Mouse (Mus musculus): ENCODE data around the gene Pram1. TPM values are rescaled to one million over a fixed set of nuclear protein-coding genes. Genes with fewer than 3 reads are reported as not detected.
A peak's percentile ranks its signal among the peaks of the same experiment; 100 is the strongest.

Pram1 gene
- polyA plus RNA-seq, 1 experiment from 2014 or later = 0.63 TPM

- Histone ChIP-seq H3K9me3 (replicated peaks) (no peaks in the 10 kb centered on the region), H3K9ac (peak overlapping the region; percentile 78), H3K36me3 (peaks cover 22% of the 10 kb centered on the region), H3K27me3 (no peaks in the 10 kb centered on the region), H3K27ac (peak overlapping the region; percentile 95), H3K4me3 (replicated peaks) (peak overlapping the region; percentile 70), H3K4me1 (replicated peaks) (peaks cover 33% of the 10 kb centered on the region), H3K4me2 (peak overlapping the region; percentile 91)
- peak; percentile 69 for ATAC-seq (ENCODE audit: low read depth)
- WGBS (ENCODE audit: insufficient replicate concordance) = 50% methylated on average over 12 of the region's 12 CpGs
- no peak for DNase-seq
These were observed 8.2 kb upstream of the Pram1 start for GRCm38 (mm10) chr17:33629487-33630125.

DNA sequence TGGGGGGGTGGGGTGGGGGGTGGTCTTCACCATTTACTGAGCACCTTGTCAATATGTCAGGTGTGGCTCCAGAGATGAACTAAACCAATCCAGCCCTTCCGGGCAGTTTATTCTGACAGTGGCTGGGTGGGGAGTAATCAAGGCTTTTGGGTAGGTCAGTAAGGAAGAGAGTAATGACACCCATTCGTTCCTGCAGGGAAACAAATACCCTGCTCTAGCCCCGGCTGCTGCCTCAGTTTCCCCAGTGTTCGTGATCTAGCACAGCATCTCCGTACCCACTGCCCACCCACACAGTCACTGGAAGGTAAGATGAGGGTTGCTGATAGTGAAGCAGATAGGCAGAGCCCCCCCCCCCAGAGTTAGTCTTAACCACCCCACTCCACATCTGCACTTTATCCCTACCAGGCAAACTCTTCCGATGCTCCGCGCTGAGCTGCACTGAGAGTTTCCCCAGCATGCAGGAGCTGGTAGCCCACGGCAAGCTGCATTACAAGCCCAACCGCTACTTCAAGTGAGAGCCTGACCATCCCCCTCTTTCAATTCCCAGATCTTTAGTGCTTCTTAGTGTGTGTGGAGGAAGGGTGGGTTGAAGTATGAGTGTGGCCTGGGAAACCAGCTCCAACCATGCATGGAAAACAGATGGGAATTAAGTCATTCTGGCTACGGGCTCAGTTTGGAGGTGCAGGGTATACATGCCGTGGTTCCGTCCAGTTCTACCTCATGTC is 7.5 kb upstream of the Pram1 start:
- Histone ChIP-seq H3K4me3 (replicated peaks) (peak overlapping the region; percentile 70), H3K27ac (peak overlapping the region; percentile 95), H3K4me1 (replicated peaks) (peaks cover 33% of the 10 kb centered on the region), H3K36me3 (peaks cover 22% of the 10 kb centered on the region), H3K4me2 (peak overlapping the region; percentile 91), H3K9ac (peak overlapping the region; percentile 78), H3K9me3 (replicated peaks) (no peaks in the 10 kb centered on the region), H3K27me3 (no peaks in the 10 kb centered on the region)
- no peak for ATAC-seq (ENCODE audit: low read depth)
- WGBS (ENCODE audit: insufficient replicate concordance) = 88% methylated on average over 13 of the region's 13 CpGs
- DNase-seq = no peak

DNA sequence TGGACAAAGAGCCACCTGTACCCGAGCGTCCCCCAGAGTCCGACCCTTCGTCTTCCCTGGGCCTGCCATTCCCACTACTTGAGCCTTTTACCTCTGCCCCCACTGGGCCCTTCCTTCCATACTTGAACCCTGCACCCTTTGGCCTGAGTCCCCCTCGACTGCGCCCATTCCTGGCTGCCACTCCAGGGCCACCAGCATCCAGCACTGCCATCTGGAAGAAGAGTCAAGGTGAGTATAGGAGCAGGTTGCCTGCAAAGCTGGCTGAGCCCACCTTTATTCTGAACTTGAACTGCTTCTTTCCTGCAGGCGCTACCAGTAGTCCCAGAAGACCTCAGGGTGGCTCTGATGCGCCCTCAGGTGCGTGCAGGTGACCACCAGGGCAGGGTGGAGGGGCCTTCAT is 6.6 kb upstream of the Pram1 start:
- ATAC-seq (ENCODE audit: low read depth) = no peak
- 90% methylated on average over 9 of the region's 9 CpGs for WGBS (ENCODE audit: insufficient replicate concordance)
- no peaks in the 10 kb centered on the region for H3K27me3 ChIP-seq

DNA sequence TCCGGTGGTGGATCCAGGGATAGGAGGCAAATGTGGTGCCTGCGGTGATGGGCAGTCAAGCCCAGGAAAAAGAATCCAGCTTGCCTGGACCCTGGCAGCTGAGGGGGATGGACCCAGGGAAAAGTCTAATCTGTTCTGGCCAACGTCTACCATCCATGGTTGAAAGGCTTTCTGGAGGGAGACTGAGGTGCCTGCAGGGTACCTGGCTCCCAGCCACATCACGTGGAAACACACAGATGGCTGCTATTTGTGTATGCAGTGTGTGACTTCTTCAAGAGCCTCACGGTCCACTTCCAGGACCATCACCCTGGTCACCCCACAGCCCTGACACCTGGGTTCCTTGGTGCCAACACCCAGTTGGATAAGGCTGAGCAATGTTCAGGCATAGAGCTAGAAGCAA is 6.1 kb upstream of the Pram1 start:
- Histone ChIP-seq H3K4me1 (replicated peaks) (peaks cover 33% of the 10 kb centered on the region), H3K4me3 (replicated peaks) (no peak overlapping the region), H3K4me2 (no peak overlapping the region), H3K9ac (no peak overlapping the region), H3K9me3 (replicated peaks) (no peaks in the 10 kb centered on the region), H3K27me3 (no peaks in the 10 kb centered on the region), H3K27ac (no peak overlapping the region), H3K36me3 (peaks cover 22% of the 10 kb centered on the region)
- 76% methylated on average over 5 of the region's 5 CpGs for WGBS (ENCODE audit: insufficient replicate concordance)
- no peak for ATAC-seq (ENCODE audit: low read depth)
- DNase-seq = no peak

More for the DNA sequence above, 6.6 kb upstream of the Pram1 start:
- Histone ChIP-seq H3K27ac (no peak overlapping the region), H3K9ac (no peak overlapping the region), H3K4me1 (replicated peaks) (peaks cover 33% of the 10 kb centered on the region), H3K4me3 (replicated peaks) (no peak overlapping the region), H3K4me2 (no peak overlapping the region), H3K9me3 (replicated peaks) (no peaks in the 10 kb centered on the region), H3K36me3 (peaks cover 22% of the 10 kb centered on the region)
- no peak for DNase-seq

GRCm38 (mm10) chr17:33637038-33637437 is 818 bp upstream of the Pram1 start:
- Histone ChIP-seq H3K9ac (no peak overlapping the region), H3K4me3 (replicated peaks) (no peak overlapping the region), H3K27me3 (no peaks in the 10 kb centered on the region), H3K9me3 (replicated peaks) (no peaks in the 10 kb centered on the region), H3K4me1 (replicated peaks) (peaks cover 27% of the 10 kb centered on the region), H3K36me3 (peaks cover 9% of the 10 kb centered on the region), H3K27ac (no peak overlapping the region), H3K4me2 (no peak overlapping the region)
- 80% methylated on average over 2 of the region's 2 CpGs for WGBS (ENCODE audit: insufficient replicate concordance)
- ATAC-seq (ENCODE audit: low read depth) (no peak), DNase-seq (no peak)

DNA sequence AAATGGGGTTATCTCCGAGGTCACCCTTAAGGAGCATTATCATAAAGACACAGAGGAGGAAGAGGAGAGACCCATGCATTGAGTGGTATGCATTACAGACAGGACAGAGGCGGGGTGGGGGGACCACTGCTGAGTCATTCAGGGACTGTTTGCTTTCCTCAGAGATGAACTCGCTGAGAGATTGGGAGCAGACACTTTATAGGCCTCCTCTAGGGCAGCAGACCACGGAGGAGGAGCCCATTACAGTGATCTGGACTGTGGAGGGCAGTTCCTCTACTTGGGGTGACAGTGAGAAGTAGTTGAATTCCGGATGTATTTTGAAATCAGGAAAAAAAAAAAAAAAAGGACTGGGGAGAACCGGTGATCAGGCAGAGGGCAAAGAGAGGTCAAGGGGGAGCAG is 1.9 kb downstream of the Pram1 start:
- DNase-seq (no peak), ATAC-seq (ENCODE audit: low read depth) (peak; percentile 57)
- peaks cover 30% of the 10 kb centered on the region for H3K36me3 ChIP-seq
- H3K27ac ChIP-seq = peak overlapping the region; percentile 36; the same call in 1 of the 2 replicates
- H3K9ac ChIP-seq = no peak overlapping the region
- H3K4me1 ChIP-seq (replicated peaks) = peaks cover 27% of the 10 kb centered on the region
- no peak overlapping the region for H3K4me3 ChIP-seq (replicated peaks)
- H3K4me2 ChIP-seq = no peak overlapping the region
- 13% methylated on average over 6 of the region's 6 CpGs for WGBS (ENCODE audit: insufficient replicate concordance)
- H3K27me3 ChIP-seq = no peaks in the 10 kb centered on the region
- H3K9me3 ChIP-seq (replicated peaks) = no peaks in the 10 kb centered on the region

DNA sequence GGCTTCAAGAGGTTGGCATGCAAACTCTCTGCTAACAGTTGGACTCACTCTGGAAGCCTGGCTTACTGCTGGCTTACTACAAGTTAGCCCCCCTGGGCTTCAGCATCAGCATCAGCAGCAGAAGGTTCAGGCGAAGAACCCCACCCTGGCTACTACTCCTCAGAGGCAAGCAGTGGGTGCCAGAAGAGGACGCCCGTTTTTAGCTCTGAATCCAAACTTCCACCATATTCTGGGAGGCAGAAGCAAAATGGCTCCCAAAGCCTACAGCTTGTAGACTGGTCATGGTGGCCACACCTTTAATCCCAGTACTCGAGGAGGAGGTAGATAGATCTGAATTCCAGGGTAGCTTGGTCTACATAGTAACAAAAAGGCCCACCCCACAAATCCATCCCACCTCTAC is 6.2 kb downstream of the Pram1 start:
- DNase-seq (no peak), ATAC-seq (ENCODE audit: low read depth) (no peak)
- H3K4me1 ChIP-seq (replicated peaks) = peaks cover 27% of the 10 kb centered on the region
- 83% methylated on average over 4 of the region's 4 CpGs for WGBS (ENCODE audit: insufficient replicate concordance)
- no peak overlapping the region for H3K4me3 ChIP-seq (replicated peaks)
- H3K27ac ChIP-seq = no peak overlapping the region
- peaks cover 71% of the 10 kb centered on the region for H3K36me3 ChIP-seq
- H3K9me3 ChIP-seq (replicated peaks) = no peaks in the 10 kb centered on the region
- no peaks in the 10 kb centered on the region for H3K27me3 ChIP-seq
- no peak overlapping the region for H3K9ac ChIP-seq
- no peak overlapping the region for H3K4me2 ChIP-seq

GRCm38 (mm10) chr17:33645073-33645472 is 7.2 kb downstream of the Pram1 start:
- 92% methylated on average over 8 of the region's 8 CpGs for WGBS (ENCODE audit: insufficient replicate concordance)
- ATAC-seq (ENCODE audit: low read depth) = no peak
- peaks cover 81% of the 10 kb centered on the region for H3K36me3 ChIP-seq

GRCm38 (mm10) chr17:33649781-33650475 is 12.1 kb downstream of the Pram1 start:
- Histone ChIP-seq H3K4me3 (replicated peaks) (no peak overlapping the region), H3K27ac (no peak overlapping the region), H3K4me1 (replicated peaks) (no peaks in the 10 kb centered on the region), H3K9ac (no peak overlapping the region), H3K27me3 (no peaks in the 10 kb centered on the region), H3K4me2 (no peak overlapping the region), H3K9me3 (replicated peaks) (no peaks in the 10 kb centered on the region), H3K36me3 (peaks cover 97% of the 10 kb centered on the region)
- no peak for DNase-seq
- peak; percentile 29; the same call in 1 of the 2 replicates for ATAC-seq (ENCODE audit: low read depth)
- 95% methylated on average over 34 of the region's 34 CpGs for WGBS (ENCODE audit: insufficient replicate concordance)

More at GRCm38 (mm10) chr17:33645073-33645472, 7.2 kb downstream of the Pram1 start:
- Histone ChIP-seq H3K4me1 (replicated peaks) (peaks cover 18% of the 10 kb centered on the region), H3K4me3 (replicated peaks) (no peak overlapping the region), H3K27me3 (no peaks in the 10 kb centered on the region), H3K9me3 (replicated peaks) (no peaks in the 10 kb centered on the region), H3K27ac (no peak overlapping the region), H3K9ac (no peak overlapping the region), H3K4me2 (no peak overlapping the region)
- DNase-seq = no peak

GRCm38 (mm10) chr17:33666813-33667212 is 29.0 kb downstream of the Pram1 start:
- ATAC-seq (ENCODE audit: low read depth) (peak; percentile 83), DNase-seq (no peak)
- peaks cover 71% of the 10 kb centered on the region for H3K36me3 ChIP-seq
- H3K9ac ChIP-seq = peak overlapping the region; percentile 8; the same call in 1 of the 2 replicates
- no peaks in the 10 kb centered on the region for H3K27me3 ChIP-seq
- H3K4me1 ChIP-seq (replicated peaks) = peaks cover 42% of the 10 kb centered on the region
- H3K4me3 ChIP-seq (replicated peaks) = no peak overlapping the region
- H3K9me3 ChIP-seq (replicated peaks) = no peaks in the 10 kb centered on the region
- no peak overlapping the region for H3K4me2 ChIP-seq
- 18% methylated on average over 3 of the region's 3 CpGs for WGBS (ENCODE audit: insufficient replicate concordance)
- peak overlapping the region; percentile 37 for H3K27ac ChIP-seq

GRCm38 (mm10) chr17:33669681-33670080 is 31.8 kb downstream of the Pram1 start:
- DNase-seq = no peak
- Histone ChIP-seq H3K4me1 (replicated peaks) (peaks cover 62% of the 10 kb centered on the region), H3K36me3 (peaks cover 50% of the 10 kb centered on the region), H3K9me3 (replicated peaks) (no peaks in the 10 kb centered on the region), H3K27ac (no peak overlapping the region), H3K9ac (no peak overlapping the region), H3K4me2 (no peak overlapping the region), H3K4me3 (replicated peaks) (no peak overlapping the region), H3K27me3 (no peaks in the 10 kb centered on the region)
- no peak for ATAC-seq (ENCODE audit: low read depth)
- 84% methylated on average over 3 of the region's 3 CpGs for WGBS (ENCODE audit: insufficient replicate concordance)

All from liver, embryonic 13.5 days (tissue).